Mouse (Mus musculus): Measurements from ENCODE around the gene Inpp4a. TPM values are rescaled to one million over a fixed set of nuclear protein-coding genes. Genes with fewer than 3 reads are reported as not detected.
A peak's percentile ranks its signal among the peaks of the same experiment; 100 is the strongest.

The Inpp4a gene
- total RNA-seq, 4 experiments from 2014 or later: 20.1 to 24.8 (median 21.7) TPM

DNA sequence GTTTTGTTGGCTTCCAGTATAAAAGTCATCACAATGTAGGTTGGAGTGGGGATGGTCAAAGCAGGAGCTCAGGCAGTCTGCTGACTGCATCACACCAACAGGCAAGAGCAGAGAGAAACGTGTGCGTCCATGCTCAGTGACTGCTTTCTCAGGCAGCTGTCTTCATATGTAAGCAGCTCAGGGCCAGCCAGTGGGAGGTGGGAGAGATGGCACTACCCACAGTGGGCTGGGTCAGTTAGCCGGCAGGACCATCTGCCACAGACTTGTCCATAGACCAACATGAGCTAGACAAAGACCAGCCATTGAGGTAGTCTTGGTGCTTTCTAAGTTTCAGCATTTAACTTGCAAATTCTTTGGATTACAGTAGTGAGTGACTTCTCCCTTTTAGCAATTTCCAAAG lies 56.6 kb downstream of the Inpp4a start:
- no peak for DNase-seq (ENCODE audit: low spot score in 2 of 2)

DNA sequence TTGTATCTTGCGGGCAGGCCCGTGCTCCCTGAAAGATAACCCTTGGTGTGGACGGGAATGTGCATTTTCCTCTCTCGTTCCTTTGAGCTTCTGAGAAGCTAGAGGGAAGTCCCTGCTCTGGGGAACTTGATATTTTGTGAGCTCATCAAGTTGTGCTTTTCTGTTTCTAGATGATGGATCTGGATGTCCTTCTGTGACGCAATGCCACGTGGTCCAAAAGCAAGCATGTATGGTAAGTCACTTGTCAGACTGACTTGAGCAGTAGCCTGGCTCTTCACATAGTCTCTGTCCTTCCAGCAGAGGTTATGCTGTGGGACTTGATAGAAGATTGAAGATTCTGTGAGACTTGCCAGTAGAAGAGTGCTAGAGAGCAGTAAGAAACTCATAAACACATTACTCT lies 57.5 kb downstream of the Inpp4a start:
- DNase-seq (ENCODE audit: low spot score in 2 of 2): no peak

DNA sequence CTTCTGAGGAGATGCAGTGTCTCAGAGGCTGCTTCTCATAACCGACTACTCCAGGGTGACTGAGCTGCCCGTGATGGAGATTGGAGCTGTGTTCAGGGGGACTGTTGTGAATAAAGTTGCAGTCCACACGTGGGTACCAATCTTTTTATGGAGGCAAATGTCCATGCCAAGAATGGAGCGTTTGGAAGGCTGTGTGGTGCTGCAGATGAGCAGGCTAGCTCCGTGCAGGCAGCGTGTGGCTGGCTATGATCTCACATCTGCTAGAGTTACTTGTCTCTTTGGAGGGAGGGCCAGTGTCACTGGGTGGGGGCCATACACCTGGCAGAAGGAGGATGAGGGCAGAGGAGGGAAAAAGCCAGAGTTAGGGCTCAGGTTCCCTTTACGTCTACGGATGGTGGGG lies 59.0 kb downstream of the Inpp4a start:
- DNase-seq (ENCODE audit: low spot score in 2 of 2): no peak

DNA sequence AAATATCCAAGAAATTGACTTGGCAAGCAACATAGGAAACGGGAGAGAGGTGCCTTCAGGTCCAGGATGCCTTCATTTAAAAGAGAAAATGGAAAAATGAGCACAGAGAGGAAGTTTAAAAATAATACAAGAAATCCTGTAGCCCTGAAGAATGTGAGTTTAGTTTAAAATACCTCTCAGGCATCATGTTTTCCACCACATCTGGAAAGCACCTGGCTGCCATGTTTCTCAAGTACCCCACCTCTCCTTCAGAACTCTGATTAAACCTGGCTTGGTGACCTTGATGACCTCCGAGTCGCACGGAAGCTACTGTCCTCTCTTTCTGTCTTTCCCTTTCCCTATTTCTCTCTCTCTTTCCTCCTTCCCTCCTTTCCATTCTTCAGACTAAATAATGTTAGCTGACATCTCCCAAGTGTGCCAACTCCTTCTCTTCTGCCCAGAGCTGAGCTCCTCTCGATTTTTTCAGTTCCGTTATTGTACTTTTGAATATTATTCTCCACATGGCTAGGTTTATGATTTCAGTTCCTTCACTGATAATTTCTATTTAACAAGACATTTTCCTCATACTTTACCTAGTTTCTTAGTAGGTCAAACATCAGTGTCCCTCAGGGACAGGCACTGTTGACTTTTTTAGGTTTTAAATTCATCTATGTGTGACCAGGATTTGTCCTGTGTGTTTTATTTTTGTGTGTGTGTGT lies 59.9 kb downstream of the Inpp4a start:
- no peak for DNase-seq (ENCODE audit: low spot score in 2 of 2)

DNA sequence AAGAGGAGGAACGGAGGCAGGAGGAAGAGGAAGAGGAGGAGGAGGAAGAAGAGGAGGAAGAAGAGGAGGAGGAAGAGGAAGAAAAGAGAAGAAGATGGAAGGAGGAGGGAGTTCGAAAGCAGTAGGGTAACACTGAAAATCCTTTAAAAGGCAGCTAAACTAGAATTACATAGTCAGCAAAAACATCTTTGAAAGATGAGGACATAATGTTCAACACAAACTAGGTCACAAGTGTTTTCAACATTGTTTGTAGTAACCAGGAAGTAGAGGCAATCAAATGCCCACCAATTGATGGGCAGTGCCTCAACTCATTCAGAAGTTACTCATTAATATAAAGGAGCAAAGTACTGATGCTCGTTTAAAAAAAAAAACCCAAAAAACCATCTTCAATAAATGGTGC lies 61.1 kb downstream of the Inpp4a start:
- no peak for DNase-seq (ENCODE audit: low spot score in 2 of 2)

DNA sequence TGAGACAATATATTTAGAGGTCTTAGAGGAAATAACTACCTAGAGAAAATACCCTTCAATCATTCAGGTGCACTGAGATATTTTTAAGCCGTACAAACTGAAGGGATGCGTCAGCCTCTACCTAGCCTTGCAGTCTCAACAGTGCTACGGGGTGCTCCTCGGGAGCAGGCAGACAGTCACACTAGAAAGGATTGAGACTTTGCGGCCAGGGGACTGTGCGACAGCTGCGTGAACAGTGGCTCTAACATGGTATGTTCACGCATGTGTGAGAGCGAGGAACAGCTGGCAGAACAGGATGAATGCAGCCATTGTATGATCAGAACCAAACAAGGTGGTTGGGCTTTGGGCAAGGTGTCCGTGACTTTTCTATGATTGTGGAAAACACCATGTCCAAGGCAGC lies 63.1 kb downstream of the Inpp4a start:
- no peak for DNase-seq (ENCODE audit: low spot score in 2 of 2)

DNA sequence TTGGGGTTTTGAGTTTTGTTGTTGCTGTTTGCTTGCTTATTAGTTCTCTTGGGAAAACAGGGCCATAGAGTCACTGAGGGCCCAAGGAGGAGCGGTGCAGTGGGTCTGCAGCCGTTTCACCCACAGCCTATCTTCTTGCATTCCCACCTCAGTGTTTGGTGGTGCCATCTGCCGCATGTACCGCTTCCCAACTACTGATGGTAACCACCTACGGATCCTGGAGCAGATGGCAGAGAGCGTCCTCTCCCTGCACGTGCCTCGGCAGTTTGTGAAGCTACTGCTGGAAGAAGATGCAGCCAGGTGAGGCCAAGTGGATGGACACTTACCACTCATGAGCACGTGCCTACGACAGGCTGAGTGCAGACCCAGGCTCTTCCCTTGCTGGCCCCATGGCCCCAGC lies 68.5 kb downstream of the Inpp4a start:
- DNase-seq (ENCODE audit: low spot score in 2 of 2): no peak

DNA sequence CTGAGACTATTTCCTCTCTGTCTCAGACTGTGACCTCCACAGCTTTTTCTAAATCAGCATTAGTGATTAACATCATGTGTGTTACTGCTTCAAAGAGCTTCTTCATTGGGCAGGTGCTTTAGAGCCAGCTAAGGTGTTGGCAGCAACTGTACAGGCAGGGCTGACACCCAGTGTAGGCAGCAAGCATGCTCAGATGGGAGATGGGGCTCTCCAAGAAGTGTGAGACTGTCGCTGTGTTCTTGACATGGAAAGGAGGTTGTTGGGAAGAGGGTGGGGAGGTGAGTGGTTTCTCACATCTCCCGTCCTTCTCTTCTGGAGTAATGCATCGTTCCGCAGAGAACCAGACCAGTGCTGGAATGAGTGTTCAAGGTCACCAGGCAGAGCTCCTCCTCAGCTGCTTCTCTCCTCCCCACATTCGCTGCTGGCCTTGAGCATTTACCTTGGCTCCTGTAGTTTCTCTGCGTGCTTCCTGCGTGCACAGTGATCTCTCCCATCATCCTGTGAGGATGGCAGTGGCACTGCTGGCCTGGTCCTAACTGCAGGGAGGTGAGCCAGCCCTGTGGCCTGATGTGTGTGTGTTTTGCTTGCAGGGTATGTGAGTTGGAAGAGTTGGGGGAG lies 69.2 kb downstream of the Inpp4a start:
- DNase-seq (ENCODE audit: low spot score in 2 of 2): no peak

DNA sequence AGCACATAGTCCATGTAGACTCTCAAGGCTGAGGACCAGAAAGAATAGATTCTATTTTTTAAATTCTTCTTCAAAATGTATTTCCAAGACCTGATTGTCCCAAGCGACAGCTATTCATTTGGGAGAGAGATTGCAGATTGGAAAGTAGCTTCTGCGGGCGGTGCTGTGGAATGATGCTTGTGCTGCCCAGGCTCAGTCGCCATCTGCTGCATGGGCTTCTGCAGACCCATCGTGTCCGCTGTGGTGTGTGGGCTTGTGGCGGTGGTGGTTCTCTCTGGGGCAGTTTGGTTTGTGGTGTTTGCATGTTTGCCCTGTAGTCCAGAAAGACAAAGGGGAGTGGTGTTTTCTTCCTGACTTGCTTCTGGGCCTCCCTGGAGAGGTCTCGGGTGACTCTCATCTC lies 76.5 kb downstream of the Inpp4a start:
- DNase-seq (ENCODE audit: low spot score in 2 of 2): no peak

DNA sequence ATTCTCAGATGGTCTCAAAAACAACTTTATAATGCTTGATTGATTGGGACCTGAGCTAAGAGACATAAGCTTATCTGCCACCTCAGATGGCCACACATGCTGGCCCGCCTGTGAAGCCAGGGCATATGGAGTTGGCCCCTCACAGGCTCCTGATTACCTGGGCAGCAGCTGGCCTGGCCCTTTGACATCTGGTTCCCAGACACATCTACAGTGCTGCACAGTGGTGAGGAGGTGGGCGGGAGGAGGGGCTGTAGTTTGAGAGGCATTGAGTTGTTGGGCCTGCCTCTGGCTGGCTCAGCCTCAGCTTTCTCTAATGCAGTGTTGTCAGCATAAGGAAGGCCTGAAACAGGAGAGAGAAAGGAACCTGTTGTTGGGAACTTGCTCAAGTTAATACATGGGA lies 77.1 kb downstream of the Inpp4a start:
- DNase-seq (ENCODE audit: low spot score in 2 of 2): no peak

DNA sequence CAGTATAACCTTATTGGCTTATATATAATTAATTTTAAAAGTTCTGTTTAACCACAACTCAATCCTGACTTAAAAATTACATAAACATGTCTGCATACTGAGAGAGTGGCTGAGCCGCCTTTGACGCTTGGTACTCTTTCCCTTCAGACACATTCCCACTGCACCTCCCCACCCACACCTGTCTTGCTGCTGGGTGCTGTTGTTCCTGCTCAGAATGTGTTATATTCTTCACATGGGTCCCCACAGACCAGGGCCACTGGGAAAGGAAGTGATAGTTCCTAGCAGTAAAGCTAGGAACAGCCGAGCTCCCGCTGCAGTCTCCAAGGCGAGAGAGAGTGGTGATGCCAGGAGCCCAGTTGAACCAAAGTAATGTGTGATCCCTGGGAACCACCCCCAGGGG lies 78.4 kb downstream of the Inpp4a start:
- no peak for DNase-seq (ENCODE audit: low spot score in 2 of 2)

DNA sequence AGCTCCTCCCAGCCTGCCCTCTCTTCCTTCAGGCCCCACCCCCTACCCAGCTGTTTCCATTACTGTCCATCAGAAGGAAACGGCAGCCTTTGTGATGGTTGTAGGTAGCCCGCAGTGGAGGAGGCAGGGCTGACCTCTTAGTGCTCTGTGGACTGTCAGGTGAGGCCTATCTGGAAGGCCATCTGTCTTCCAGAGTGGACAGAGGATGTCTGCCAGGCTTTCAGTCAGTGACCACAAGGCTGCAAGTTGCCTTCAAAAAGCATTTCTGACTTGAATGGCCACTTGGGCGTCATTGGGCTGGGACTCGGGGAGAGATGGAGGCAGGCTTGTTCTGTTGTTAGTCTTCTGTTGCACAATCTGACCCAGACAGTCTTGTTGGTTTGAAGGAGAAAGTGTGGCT lies 79.9 kb downstream of the Inpp4a start:
- DNase-seq (ENCODE audit: low spot score in 2 of 2): no peak

DNA sequence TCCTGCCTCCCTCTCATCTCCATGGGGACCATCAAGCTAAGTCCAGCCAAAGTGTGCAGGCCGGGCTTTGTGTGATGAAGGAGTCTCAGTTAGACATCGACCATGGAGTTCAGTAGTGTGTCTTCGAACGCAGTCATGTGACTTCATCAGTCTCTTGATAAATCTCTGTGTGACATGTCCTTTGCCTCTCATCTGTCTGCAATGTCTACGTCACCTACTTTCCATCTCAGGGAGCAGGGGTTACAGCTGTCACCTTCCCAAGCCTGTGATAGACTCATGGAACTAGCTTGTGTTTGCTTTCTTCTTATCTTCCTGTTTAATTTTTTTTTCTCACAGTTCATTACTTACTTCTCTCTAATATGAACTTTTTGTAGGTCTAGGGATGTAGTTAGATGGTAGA lies 81.2 kb downstream of the Inpp4a start:
- DNase-seq (ENCODE audit: low spot score in 2 of 2): no peak

DNA sequence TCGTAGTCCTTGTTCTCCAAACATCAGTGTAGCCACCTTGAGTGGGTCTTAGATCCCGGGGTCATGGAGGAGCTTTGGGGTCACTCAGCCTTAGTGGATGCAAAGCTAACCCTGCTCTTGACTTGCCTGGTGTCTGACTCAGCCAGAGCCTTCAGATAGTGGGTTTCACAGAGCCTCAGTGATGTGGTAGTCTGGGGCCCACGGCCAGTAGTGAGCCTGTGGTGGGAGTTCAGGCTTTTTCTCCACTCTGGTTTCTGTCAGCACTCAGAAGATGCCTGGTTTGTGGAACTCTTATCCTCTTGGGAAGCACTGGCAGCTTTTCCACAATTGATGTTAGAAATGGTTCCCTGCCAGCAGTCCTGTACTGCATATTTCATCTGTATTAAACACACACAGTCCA lies 84.6 kb downstream of the Inpp4a start:
- no peak for DNase-seq (ENCODE audit: low spot score in 2 of 2)

DNA sequence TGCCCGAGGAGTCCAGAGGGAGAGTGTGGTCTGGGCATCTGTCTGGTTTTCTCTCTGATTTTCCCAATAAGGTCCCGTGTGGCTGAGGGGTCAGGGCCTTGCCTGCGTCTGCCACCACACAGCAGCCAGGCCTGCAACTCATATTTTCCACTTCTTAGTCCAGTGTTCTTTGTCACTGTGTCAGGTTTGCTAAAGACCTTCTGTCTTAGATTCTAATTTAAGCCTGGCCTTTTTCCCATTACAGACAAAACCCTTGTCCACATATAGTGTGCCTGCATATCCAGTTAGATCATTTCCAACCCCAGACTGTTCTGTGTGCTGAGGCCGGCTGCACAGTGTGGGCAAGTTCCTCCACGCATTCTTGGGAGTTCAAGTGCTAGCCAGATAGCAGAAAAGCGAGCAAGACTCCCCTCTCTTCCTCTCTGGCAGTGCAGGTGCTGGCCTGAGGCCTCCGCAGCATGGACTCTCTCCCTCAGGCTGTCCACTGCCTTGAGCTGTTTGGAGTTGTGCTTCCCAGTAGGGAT lies 86.8 kb downstream of the Inpp4a start:
- no peak for DNase-seq (ENCODE audit: low spot score in 2 of 2)

DNA sequence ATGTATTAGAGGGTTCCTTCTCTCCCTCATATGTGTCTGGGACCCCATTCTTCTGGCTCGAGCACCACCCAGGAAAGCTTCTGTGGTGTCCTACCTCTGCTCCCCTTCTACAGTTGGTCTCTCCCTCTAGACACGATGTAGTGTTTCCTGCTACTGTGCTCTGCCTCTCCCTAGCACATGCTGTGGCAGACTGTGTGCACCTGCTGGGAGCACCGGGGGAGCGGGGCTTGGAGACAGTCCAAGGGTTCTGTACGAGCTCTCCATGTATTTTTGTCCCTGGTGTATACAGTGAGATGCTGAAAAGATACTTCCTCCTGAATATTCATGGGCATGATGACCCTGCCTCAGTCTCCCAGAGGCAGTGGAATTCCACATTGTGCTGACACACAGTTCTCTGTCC lies 93.5 kb downstream of the Inpp4a start:
- DNase-seq (ENCODE audit: low spot score in 2 of 2): no peak

DNA sequence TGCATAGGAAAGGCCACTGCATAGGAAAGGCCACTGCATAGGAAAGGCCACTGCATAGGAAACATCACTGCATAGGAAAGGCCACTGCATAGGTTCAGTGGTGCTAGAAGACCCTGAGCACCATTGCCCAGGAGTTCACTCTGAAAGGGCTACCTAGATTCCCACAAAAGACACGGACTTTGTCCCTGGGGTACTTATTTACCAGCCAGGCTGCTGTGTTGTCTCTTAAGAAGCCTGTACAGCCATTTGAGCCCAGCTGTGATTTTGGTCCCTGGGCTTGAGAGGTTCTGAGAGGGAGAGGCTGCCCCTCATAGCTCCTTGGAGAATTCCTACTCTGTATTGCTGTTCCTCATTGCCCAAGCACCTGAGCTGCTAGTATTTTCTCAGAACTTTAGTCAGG lies 96.8 kb downstream of the Inpp4a start:
- no peak for DNase-seq (ENCODE audit: low spot score in 2 of 2)

DNA sequence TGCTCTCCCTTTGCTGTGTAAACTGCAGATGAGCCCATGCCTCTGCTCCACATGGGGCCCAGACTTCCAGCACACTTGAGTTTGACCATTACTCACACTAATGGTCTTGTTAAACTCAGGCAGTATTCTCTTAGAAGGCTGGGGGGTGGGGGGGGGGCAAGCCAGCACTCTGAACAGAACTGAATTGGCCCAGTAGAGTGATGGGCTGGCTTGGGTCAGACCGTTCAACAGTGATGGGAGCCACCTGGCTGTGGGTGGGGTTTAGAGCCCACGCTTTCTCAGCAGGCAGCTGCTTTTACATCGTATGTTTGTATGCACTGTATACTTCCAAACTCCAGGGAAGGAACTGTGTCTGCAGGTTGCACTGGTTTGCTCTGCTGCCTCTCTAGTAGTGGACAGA lies 99.3 kb downstream of the Inpp4a start:
- no peak for DNase-seq (ENCODE audit: low spot score in 2 of 2)

DNA sequence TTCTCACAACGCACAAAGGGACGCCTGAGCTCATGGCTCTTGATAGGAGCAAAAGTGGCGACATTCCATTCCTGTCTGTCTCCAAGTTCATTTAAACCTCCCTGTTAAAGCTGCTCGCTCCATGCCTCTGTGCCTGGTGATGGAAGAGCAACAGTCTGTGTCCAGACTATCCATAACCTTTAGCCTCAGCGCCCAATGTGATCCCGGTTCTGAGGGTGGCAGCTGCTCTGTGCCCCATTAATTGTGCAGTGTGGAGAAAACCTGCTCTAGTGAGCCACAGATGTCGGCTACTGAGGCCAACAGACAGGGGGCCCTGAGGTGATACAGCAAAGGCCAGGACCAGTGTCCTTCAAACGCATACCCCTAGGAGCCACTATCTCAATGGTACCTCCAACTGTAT lies 100.1 kb downstream of the Inpp4a start:
- DNase-seq (ENCODE audit: low spot score in 2 of 2): no peak

DNA sequence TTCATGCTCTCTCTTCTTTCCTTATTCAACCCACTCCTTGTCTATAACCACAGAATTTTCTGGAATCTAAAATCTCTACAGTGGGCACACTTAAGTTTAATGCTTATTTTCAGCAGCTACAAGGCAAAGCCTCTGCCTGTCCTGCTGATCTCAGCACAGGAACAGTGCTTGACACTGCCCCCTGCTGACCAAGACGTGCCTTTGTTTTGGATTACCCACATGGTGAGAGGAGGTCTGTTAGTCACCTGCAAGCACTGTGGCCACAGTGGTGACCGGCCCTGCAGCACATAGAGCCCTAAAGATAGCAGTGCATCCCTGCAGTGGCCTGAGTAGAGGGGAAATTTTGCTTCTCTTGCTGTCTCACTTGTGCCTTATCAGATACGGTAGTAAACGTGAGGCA lies 102.0 kb downstream of the Inpp4a start:
- DNase-seq (ENCODE audit: low spot score in 2 of 2): peak; percentile 16 to 26

DNA sequence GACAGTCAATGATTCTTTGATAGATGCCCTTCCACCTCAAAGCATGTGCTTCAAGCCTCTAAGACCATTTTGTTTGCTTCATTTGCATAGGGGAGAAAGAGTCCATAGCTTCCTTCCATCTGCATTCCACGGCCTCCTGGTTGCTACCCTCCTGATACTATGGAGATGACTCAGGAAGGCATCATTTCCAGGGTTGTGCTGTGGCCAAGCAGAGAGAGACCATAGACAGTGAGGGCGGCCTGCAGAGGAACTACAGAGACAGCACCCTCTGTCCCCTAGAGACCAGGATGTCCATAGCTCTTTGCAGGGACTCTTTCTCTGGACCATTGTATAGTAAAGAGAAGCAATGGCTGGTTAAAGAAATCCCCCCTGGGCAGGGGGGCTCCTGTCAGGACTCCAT lies 105.5 kb downstream of the Inpp4a start:
- no peak for DNase-seq (ENCODE audit: low spot score in 2 of 2)

DNA sequence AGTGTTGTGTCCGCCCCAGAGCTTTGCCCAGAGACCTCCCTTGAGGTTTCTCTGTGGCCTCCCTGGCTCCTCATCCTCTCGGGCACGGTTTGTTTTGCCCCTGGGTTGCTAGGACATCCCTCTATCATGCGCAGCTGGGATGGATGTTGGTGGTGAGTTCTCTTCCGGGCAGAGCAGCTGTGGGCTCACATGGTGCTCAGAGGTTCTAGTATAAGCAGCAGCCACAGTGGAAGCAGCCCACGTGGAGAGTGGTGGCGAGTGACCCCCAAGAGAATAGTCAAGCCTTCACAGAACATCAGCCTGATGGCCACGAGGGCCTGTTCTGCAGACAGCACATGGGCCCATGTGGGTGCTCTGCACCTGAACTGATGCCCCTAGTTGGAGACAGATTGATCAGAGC lies 107.6 kb downstream of the Inpp4a start:
- no peak for DNase-seq (ENCODE audit: low spot score in 2 of 2)

DNA sequence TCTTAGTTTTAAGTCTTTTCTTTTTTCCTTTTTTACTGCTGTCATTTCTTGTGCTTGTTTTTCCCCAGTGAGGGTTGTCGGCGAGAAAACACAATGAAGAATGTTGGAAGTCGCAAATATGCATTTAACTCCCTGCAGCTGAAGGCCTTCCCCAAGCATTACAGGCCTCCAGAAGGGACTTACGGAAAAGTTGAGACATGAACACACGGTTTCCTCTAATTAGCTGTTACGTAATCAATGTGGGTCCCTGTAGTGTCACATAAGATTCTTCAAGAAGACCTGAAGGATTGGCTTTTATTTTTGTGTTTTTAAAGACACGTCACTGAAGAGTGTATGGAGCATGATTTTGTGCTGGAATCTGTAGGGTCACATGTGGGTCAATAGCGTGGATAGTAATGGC lies 108.4 kb downstream of the Inpp4a start:
- no peak for DNase-seq (ENCODE audit: low spot score in 2 of 2)
